Mouse (Mus musculus) mouse embryonic stem cell (cell line): ENCODE data around the gene Copz2.

Experiments used
- in situ Hi-C, 2 experiments: fragments of 300-500 bp; cut with MboI; formaldehyde crosslinking; loops; 1 replicate in 1 of 2; 3 replicates in 1 of 2; pipeline ENCODE4 v1.14.3; 2019 to 2020; ENCODE audit warnings: low sequenced_read_pairs in 2 of 2, low pct_unique_long_range_greater_than_20kb in 1 of 2, mixed read lengths in 1 of 2; ENCODE audit not compliant: unreplicated experiment in 1 of 2

Copz2 gene

DNA sequence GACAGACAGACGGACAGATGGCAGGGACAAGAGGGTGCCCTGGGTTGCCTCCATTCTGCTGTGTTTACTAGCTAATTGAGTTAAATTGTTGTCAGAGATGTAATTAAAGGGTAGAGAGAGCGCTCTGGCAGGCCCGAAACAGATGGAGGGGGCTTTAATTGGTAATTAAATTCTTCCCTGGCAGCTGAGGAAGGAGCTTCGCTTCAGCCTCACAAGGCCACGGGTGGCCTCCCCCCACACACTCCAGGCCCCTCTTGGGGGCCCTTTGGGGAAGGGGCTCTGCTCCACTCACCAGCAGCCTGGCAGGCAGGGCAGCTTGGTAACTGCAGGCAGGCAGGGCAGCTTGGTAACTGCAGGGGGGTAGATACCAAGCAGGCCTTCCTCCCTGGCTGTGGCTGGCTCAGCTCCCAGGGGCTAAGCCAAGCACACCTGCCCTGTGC, 36.3 kb downstream of the Copz2 start:
- in situ Hi-C loops: no loop called here

DNA sequence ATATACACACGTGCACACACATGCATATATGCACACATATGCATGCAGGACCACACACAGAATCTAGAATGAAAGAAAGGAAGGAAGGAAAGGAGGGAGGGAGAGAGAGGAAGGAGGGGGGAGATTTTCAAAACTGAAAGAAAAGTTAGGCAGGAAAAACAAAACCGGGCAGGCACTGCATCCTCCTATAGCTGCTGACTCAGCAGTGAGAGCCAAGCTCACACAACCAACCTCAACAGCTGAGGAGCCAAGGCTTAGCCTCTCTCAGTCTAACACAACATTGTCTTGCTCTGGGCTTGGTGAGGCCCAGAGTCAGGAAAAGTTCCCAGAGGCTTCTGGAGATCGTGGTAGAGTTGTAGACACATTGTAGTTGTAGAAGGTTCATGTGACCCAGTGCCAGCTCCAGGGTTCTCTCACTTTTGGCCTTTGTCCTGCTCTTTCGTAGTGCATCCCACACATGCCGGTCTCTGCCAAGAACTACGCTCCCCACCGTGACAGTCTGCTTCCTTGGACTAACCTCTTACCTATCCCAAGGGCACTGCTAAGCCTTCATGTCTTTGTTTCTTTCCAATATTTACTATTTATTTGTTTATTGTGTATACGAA, 37.4 kb downstream of the Copz2 start:
- in situ Hi-C loops: no loop called here

- in situ Hi-C loops: no loop called here
These were observed 42.3 kb downstream of the Copz2 start for GRCm38 (mm10) chr11:96891784-96892527.

- in situ Hi-C loops: no loop called here
These were observed 43.7 kb downstream of the Copz2 start for GRCm38 (mm10) chr11:96893203-96893842.

DNA sequence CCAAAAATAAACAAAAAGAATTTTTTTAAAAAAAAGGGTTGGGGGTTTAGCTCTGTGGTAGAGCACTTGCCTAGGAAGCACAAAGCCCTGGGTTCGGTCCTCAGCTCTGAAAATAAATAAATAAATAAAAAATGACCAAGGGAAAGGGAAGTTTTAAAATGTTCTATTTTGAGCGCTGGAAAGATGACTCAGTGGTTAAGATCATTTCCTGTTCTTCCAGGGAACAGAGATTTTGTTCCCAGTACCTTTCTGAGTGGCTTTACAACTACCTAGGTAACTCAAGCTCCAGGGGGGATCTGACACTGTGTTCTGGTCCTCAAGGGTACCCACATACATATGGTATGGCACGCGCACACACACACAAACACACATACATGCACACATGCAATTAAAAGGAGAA, 46.2 kb downstream of the Copz2 start:
- in situ Hi-C loops: no loop called here

DNA sequence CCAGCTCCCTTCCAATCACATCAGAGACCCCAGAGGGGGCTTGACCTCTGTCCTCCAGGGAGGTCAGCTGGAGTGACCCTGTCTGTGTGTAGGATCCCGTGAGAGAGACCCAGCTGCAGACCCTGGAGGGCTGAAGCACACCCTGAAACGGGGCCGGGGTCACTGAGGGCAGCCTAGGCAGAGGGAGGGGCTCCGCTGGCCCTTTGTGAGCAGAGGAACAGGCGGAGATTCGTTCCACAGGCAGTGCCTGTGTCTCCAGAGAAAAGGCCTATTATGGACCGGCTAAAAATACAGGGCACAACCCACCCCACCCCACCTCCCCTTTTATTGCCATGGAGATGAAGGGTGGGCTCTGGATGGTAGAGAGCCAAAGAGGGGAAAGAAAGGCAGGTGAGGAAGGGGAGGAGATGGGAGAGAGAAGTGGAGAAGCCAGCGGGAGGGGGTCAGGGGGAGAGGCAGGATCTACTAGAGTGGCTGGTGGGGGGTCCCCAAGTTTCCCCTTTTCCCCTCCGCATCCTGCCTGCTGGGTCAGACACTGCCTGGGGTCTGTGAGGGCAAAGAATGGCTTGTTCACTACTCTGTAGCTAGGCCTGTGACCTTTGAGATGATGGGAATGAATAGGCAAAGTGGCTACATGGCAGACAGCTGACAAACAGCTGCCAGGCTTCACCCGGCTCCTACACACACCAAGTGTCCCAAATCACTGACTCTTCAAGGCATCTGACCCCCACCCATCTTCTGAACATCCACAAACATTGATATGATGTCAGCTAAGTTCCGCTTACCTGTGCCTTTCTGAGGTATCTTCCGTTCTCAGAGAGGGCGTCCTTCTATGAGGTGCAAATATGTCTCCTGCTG, 50.0 kb downstream of the Copz2 start:
- in situ Hi-C loops: no loop called here

GRCm38 (mm10) chr11:96901332-96901731, 51.7 kb downstream of the Copz2 start:
- in situ Hi-C loops: no loop called here

DNA sequence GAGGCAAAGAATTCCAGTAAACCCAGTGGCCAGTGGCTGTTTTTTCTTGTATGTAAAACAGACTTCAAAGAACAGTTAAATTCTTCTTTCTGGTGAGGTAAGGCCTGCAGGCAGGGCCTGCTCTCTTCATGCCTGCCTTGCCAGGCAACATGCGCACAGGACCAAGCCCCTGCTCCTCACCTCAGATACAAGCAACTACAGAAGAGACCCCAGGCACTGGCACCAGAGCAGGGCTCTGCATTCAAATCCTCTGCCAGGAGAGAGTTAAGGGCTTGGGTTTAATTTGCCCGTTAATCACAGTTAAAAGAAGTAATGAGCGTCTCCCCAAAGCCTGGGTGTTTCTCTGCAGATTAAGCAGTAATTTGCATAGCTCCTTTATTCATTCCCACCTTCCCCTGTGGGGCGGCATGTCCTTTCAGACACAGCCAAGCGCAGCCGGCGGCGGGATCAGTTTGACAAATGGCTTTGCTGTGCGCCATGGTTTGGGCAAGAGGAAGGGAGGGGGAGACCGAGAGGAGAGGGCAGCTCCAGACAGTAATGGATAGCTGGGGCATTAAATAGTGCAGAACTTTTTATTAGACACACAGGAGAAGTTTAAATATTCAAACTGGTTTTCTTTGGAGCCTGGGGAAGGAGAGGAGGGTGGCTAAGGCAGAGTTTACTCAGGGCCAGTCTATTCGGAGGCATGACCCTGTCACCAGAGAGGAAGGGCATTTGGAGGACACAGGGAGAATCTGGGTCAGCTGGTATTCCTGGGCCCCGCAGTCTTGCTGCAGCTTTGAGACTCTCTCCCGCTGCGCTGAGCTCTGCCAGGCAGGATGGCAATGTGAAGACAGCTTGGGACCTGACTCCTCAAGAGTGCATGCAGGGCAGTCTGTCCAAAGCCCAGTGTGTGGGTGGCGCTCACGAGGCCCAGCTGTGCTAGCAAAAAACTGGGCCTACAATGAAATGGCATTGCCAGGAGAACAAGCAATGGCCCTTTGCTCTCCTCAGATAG, 53.3 kb downstream of the Copz2 start:
- in situ Hi-C loops: no loop called here

- in situ Hi-C loops: no loop called here
These were observed 56.9 kb downstream of the Copz2 start for GRCm38 (mm10) chr11:96906431-96907161.

- in situ Hi-C loops: no loop called here
These were observed 58.9 kb downstream of the Copz2 start for GRCm38 (mm10) chr11:96908594-96908993.

GRCm38 (mm10) chr11:96910003-96910402, 60.3 kb downstream of the Copz2 start:
- in situ Hi-C loops: loop anchor here (5.0 kb wide), 2 partner anchors 38 to 43 kb away; no protein-coding TSS in a partner anchor
